Mouse (Mus musculus) midbrain, embryonic 15.5 days (tissue): Measurements from ENCODE around the gene Stmnd1. TPM values are rescaled to one million over a fixed set of nuclear protein-coding genes. Genes with fewer than 3 reads are reported as not detected.

Experiments
- polyA plus RNA-seq: library from polyadenylated mRNA; unstranded; fragments of >200 nt; fragmentation: Nextera tagmentation; extraction: Ambion mirVana; gene quantifications from 2 replicates; pipeline ENCODE4 v1.2.1, GENCODE M21; 2015

Gene Stmnd1
- polyA plus RNA-seq, 1 experiment from 2014 or later: not detected

Other genes with a start within 250 kb of the Stmnd1 start
- 4.2 and 5.5 TPM in 2 replicates for gene Rbm24, start 144.7 kb downstream of the Stmnd1 start, polyA plus RNA-seq
- 9.8 and 12.4 TPM in 2 replicates for gene Cap2, start 228.1 kb downstream of the Stmnd1 start, polyA plus RNA-seq